Mouse (Mus musculus) spleen, postnatal 14 days (tissue): ENCODE data around the gene Dlat.
A peak's percentile ranks its signal among the peaks of the same experiment; 100 is the strongest.

ENCODE experiments used
- DNase-seq, 2 experiments: peaks; one replicate each; pipeline ENCODE4 v3.0.0; 2021 to 2022; ENCODE audit warnings: low spot score in 2 of 2

Dlat gene

GRCm38 (mm10) chr9:50659392-50660217 is at the start of gene Dlat:
Dlat (minus strand) TSS chr9:50659780.
- peak; percentile 61 to 74 for DNase-seq

- DNase-seq: no peak
Observed at GRCm38 (mm10) chr9:50709108-50709507, 49.5 kb upstream of the Dlat start.

- DNase-seq: no peak
Observed at GRCm38 (mm10) chr9:50704907-50705306, 45.3 kb upstream of the Dlat start.

- no peak for DNase-seq
Observed at GRCm38 (mm10) chr9:50700921-50701691, 41.5 kb upstream of the Dlat start.

- DNase-seq: no peak
Observed at GRCm38 (mm10) chr9:50698418-50699409, 39.1 kb upstream of the Dlat start.

GRCm38 (mm10) chr9:50697706-50698041 is 38.1 kb upstream of the Dlat start:
- no peak for DNase-seq

GRCm38 (mm10) chr9:50696851-50697705 is 37.5 kb upstream of the Dlat start:
- no peak for DNase-seq

GRCm38 (mm10) chr9:50695153-50695552 is 35.6 kb upstream of the Dlat start:
- DNase-seq: no peak

- DNase-seq: peak in 1 of 2 experiments; percentile 19
Observed at GRCm38 (mm10) chr9:50693631-50694030, 34.1 kb upstream of the Dlat start.

GRCm38 (mm10) chr9:50692626-50693580 is 33.3 kb upstream of the Dlat start:
- no peak for DNase-seq

GRCm38 (mm10) chr9:50686866-50687652 is 27.5 kb upstream of the Dlat start:
- DNase-seq: no peak

GRCm38 (mm10) chr9:50681727-50682126 is 22.1 kb upstream of the Dlat start:
- DNase-seq: no peak

GRCm38 (mm10) chr9:50679406-50679805 is 19.8 kb upstream of the Dlat start:
- DNase-seq: no peak

GRCm38 (mm10) chr9:50674771-50675170 is 15.2 kb upstream of the Dlat start:
- no peak for DNase-seq

- DNase-seq: peak; percentile 21 to 59
Observed at GRCm38 (mm10) chr9:50670690-50671089, 11.1 kb upstream of the Dlat start.

GRCm38 (mm10) chr9:50667579-50668498 is 8.3 kb upstream of the Dlat start:
- DNase-seq: no peak

- no peak for DNase-seq
Observed at GRCm38 (mm10) chr9:50666442-50666841, 6.9 kb upstream of the Dlat start.

GRCm38 (mm10) chr9:50664826-50665225 is 5.2 kb upstream of the Dlat start:
- no peak for DNase-seq
